Mouse (Mus musculus) left cerebral cortex, adult 11 months (tissue): ENCODE data around the gene 4930402F06Rik.

Source experiments
- DNase-seq: peaks from one replicate; pipeline ENCODE4 v3.0.0; 2022; ENCODE audit warnings: low spot score

The 4930402F06Rik gene

GRCm38 (mm10) chr2:35416473-35416872, 19.5 kb upstream of the 4930402F06Rik start:
- DNase-seq = no peak

- no peak for DNase-seq
Measured at GRCm38 (mm10) chr2:35412810-35413209, 15.8 kb upstream of the 4930402F06Rik start.

GRCm38 (mm10) chr2:35412246-35412645, 15.3 kb upstream of the 4930402F06Rik start:
- no peak for DNase-seq

- no peak for DNase-seq
Measured at GRCm38 (mm10) chr2:35411640-35412190, 14.7 kb upstream of the 4930402F06Rik start.

GRCm38 (mm10) chr2:35409466-35409865, 12.5 kb upstream of the 4930402F06Rik start:
- no peak for DNase-seq

GRCm38 (mm10) chr2:35408409-35409110, 11.6 kb upstream of the 4930402F06Rik start:
- DNase-seq = no peak

GRCm38 (mm10) chr2:35407878-35408277, 10.9 kb upstream of the 4930402F06Rik start:
- DNase-seq = no peak

GRCm38 (mm10) chr2:35407266-35407665, 10.3 kb upstream of the 4930402F06Rik start:
- DNase-seq = no peak

- no peak for DNase-seq
Measured at GRCm38 (mm10) chr2:35406611-35407010, 9.6 kb upstream of the 4930402F06Rik start.

- no peak for DNase-seq
Measured at GRCm38 (mm10) chr2:35402391-35402790, 5.4 kb upstream of the 4930402F06Rik start.

- DNase-seq = no peak
Measured at GRCm38 (mm10) chr2:35400739-35401138, 3.8 kb upstream of the 4930402F06Rik start.

- no peak for DNase-seq
Measured at GRCm38 (mm10) chr2:35398184-35398828, 1.3 kb upstream of the 4930402F06Rik start.

GRCm38 (mm10) chr2:35397590-35398173, 707 bp upstream of the 4930402F06Rik start:
- DNase-seq = peak; percentile 51

GRCm38 (mm10) chr2:35385441-35385871, 11.5 kb downstream of the 4930402F06Rik start:
- DNase-seq = no peak

GRCm38 (mm10) chr2:35379306-35379705, 17.7 kb downstream of the 4930402F06Rik start:
- no peak for DNase-seq

- DNase-seq = no peak
Measured at GRCm38 (mm10) chr2:35377600-35377999, 19.4 kb downstream of the 4930402F06Rik start.

GRCm38 (mm10) chr2:35373003-35373402, 24.0 kb downstream of the 4930402F06Rik start:
- no peak for DNase-seq

- DNase-seq = no peak
Measured at GRCm38 (mm10) chr2:35370686-35371085, 26.3 kb downstream of the 4930402F06Rik start.

- no peak for DNase-seq
Measured at GRCm38 (mm10) chr2:35367629-35368028, 29.3 kb downstream of the 4930402F06Rik start, which contains the start of gene 4930568D16Rik. Gene 4930568D16Rik (minus strand): TSS chr2:35367729.

- DNase-seq = peak; percentile 2
Measured at GRCm38 (mm10) chr2:35349184-35349583, 47.8 kb downstream of the 4930402F06Rik start.

- no peak for DNase-seq
Measured at GRCm38 (mm10) chr2:35345984-35346383, 51.0 kb downstream of the 4930402F06Rik start.

- no peak for DNase-seq
Measured at GRCm38 (mm10) chr2:35342605-35343004, 54.4 kb downstream of the 4930402F06Rik start.

- DNase-seq = no peak
Measured at GRCm38 (mm10) chr2:35338707-35339106, 58.3 kb downstream of the 4930402F06Rik start.
